Mouse (Mus musculus): ENCODE measurements around the gene Ttll9.

Ttll9 gene

DNA sequence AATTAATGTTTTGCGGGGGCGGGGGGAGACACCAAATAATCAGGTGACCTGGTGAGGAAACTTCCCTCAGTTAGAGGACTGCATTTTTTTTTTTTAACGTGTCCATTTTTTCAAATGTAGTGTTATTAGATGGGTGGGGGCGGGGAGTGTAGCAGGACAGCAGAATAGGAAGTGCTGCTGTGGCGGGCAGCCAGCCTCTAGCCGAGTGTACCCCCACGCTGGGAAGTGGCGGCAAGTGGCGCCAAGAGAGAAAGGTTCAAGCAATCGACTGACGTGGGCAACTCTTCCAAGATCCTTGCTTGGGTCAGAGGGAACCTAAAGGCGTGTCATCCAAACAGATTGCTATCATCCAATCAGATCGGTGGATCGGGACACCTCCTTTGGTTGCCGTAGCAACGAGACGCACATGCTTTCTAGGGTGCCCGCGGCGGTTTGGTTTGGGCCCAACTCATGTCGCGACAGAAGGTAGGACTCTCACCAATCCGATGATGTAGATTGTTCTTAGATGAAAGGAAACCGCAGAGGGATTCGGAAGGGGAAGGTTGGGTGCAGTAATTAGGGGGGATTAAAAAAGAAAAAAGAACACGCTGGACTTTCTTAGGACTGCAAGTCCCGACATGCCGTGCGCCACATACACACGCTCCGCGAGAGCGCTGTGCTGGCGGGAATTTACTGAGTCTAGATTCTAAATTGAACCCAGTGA, at the start of gene Ttll9:
Ttll9 (plus strand) TSS at position 395 of the 703 bp plus-strand sequence.
- peak; percentile 90 for DNase-seq

GRCm38 (mm10) chr2:152913471-152913870, 48.8 kb upstream of the Ttll9 start:
- no peak for DNase-seq

- DNase-seq, result peak; percentile 87
These were observed 47.8 kb upstream of the Ttll9 start for GRCm38 (mm10) chr2:152914310-152915120.

- no peak for DNase-seq
These were observed 46.8 kb upstream of the Ttll9 start for GRCm38 (mm10) chr2:152915453-152915852.

- no peak for DNase-seq
These were observed 46.2 kb upstream of the Ttll9 start for GRCm38 (mm10) chr2:152916111-152916510.

DNA sequence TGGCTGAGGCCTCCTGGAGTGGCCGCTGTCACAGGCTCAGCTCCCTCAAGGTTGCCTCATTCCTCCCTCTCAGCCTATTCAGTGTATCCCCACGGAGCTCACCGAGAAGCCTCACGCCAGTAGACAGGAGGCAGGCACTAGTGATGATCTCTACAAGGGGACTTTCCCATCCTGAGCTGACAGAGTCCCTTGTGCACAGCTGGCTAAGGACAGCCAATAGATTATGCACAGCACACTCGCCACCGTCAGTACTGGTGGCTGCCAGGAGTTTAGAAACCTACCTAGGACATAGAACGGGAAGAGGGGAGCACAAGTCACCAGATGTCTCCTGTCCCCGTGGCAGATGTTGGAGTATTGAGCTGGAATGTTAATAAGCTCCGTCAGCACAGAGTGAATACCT, 44.6 kb upstream of the Ttll9 start:
- no peak for DNase-seq

- DNase-seq, result no peak
These were observed 39.9 kb upstream of the Ttll9 start for GRCm38 (mm10) chr2:152922376-152922775.

GRCm38 (mm10) chr2:152923621-152924020, 38.7 kb upstream of the Ttll9 start:
- no peak for DNase-seq

DNA sequence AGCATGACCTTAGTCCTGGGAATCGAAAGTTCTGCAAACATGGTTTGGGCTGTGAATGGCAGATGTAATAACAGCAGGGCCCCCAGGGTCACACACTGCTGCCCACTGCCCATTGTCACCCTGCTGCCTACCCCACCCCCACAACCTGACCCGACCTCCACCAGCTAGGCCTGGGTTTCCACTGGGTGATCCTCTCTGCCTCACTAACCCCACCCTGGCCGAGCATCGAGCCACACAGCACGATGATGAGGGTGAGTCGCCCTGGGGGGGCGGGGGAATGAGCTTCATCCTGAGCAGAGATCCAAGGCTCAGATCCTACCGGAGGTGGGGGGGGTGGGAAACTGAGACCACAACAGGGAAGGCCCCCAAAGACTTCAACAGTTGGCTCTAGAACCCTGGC, 38.2 kb upstream of the Ttll9 start:
- DNase-seq, result no peak

DNA sequence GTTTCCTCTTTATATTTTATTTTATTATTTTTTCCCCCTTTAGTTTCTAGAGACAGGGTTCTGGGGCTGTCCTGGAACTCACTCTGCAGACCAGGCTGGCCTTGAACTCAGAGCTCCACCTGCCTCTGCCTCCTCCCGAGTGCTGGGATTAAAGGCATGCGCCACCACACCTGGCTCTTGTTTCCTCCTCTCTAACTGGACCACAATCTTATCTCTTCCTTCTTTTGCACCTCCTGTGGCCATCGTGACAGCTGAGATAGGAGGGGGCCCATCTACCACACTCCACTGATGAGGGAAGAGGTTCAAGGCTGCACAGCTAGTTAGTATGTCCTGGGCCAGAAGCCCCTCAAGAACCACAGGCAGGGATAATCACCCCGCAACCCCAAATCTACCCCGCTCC, 37.7 kb upstream of the Ttll9 start:
- DNase-seq, result no peak

GRCm38 (mm10) chr2:152925189-152925872, 37.0 kb upstream of the Ttll9 start:
- DNase-seq, result no peak

DNA sequence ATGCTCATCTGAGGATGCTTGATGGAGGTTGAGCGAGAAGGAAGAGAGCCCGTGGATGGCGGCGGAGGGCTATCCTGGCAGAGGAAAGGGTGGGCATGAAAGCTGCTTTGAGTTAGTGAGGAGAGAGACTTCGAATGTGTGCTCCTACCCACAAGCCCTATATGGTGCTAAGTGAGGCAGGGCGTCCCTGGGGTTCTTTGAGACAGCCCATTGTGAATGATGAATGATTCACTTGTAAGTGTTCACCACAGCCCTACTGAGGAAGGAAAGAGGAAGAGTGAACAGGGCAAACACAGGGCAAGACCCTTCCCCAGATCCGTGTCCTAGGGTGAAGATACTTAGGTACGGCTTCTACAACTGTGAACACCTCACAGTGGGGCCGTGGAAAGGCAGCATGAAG, 35.4 kb upstream of the Ttll9 start:
- DNase-seq, result no peak

GRCm38 (mm10) chr2:152927371-152927770, 34.9 kb upstream of the Ttll9 start:
- DNase-seq, result no peak

GRCm38 (mm10) chr2:152928219-152928987, 33.9 kb upstream of the Ttll9 start:
- no peak for DNase-seq

DNA sequence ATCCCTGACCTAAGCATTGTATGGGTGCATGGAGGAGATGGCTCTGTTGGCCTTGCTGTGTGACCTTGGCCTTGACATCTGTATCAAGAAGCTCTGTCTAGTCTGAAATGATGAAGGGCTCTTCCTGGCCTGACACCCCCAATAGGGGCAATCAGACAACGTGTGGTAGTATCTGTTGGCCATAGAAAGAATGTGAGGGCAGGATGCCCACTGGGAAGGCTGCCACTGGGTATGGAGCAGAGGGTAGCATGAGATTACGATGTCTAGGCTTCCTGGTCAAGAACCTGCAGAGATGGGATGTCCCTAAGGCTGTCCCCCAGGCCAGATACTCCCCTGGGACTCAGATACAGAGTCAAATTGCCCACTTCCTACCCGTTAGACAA, 33.3 kb upstream of the Ttll9 start:
- no peak for DNase-seq

DNA sequence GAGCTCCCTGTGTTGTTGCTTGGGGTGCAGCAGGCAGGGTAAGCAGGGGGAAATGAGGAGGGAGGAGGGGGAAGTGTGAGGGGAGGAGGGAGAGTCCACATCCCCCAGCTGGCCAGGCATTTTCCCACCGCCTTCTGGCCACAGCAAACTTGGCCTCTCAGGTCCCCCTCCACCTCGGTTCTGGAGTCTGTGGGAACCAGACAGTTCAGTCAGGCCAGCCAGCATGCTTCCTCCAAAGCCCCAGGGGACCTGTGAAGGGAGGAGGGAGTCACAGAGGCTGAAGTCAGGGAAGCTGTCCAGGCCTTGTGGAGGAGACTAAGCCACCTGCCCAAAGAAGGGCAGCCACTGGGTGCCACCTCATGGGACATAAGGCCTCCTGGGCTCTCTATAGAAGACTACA, 32.0 kb upstream of the Ttll9 start:
- no peak for DNase-seq

DNA sequence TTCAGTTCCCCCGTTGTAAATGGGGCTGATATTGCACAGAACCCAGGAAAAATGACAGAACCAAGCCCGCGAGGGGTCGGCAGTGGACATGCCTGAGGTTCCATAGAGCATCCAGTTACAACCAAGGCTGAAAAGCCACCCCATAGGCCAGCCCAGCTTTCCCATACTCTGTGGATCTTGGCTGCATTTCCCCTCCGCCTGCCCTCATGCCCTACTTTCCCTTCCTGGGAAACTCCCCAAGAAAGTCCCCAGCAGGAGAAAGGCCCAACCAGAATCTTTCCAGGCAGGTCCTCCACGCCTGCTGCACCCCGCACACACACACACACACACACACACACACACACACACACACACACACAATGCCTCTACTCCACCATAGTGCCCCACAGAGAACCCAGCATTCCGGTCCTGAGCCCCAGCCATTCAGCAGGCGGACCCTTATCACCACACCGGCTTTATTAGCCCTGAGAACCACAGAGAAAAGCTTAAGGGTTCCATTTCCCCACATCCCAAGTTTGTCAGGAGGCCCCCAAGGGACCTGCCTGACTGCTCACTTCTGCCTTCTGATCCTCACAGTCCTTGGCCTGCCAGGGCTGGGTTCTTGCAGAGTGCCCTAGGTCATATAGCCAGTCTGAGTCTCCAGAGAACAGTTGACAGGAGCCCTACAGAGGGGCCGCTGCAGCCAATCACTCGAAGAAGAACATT, 30.7 kb upstream of the Ttll9 start:
- no peak for DNase-seq

DNA sequence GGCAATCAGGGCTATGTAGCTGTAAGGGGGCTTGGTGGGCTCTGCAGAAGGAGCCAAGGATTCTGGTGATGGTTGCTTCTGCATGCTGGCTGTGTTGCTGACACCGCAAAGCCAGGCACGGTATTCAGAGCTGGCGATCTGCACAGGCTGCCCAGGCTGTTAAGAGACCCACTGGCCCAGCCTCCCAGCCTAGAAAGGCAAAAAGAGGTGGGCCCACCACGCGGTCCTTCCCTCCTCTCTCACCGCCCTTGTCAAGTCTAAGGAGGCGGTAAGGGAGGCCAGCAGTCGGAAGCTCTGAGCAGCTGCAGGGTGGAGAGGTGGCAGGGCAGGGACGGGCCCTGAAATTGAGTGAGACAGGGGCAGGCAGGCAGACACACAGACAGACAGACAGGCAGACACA, 29.2 kb upstream of the Ttll9 start, which contains the start of gene Foxs1:
Foxs1 (minus strand) TSS at position 161 of the 400 bp plus-strand sequence.
- no peak for DNase-seq

- DNase-seq, result no peak
These were observed 28.7 kb upstream of the Ttll9 start for GRCm38 (mm10) chr2:152933614-152934013.

- DNase-seq, result peak; percentile 34
These were observed 22.4 kb upstream of the Ttll9 start for GRCm38 (mm10) chr2:152939846-152940245.

DNA sequence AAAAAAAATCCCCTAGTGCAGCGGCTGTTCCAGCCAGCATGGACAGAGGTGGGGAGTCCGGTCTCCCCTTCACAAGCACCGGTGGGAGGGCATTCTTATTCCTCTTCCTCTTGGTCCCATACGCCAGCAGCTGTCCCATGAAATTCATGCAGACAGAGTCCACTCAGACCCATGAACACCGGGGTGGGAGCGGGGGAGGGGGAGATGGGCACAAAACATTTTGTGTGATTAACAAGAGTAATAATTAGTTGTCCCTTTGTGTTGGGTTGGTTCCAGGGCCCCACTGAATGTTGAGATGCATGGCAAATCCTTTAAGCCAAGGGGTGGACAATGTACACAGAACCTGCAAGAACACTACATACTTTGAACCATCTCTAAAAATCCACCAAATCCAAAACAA, 21.2 kb upstream of the Ttll9 start:
- DNase-seq, result no peak

DNA sequence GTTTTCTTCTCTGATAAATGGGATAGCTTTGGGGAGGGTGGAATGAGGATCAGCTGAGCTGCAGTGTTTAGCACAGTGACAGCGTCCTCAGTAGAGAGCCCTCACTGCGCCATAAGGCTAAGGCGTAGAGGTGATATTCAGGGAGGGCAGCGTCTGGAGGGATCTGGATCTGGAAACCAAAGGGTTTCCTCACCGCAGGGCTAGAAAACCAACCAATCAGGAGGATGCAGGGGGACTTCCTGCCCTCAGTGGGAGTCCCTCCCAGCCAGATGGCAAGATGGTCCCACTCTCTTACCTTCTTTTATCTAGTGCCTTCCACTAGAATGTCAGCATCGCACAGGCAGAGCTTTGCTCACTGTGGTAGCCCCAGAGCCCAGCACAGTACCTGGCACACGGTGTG, 20.5 kb upstream of the Ttll9 start:
- no peak for DNase-seq

Data from right cerebral cortex, adult 18-20 months (tissue).